Mouse (Mus musculus) embryonic facial prominence, embryonic 14.5 days (tissue): ENCODE data around the gene Dnttip1. TPM values are rescaled to one million over a fixed set of nuclear protein-coding genes. Genes with fewer than 3 reads are reported as not detected.

Experiments
- ATAC-seq: fragments of 200-750 bp; cut with Nextera tagmentation; 2 replicates; pipeline ENCODE4 v1.8.0; 2017; ENCODE audit warnings: low read depth, moderate number of reproducible peaks, moderate TSS enrichment
- DNase-seq: peaks from one replicate; pipeline ENCODE4 v3.0.0-alpha.2; 2015; ENCODE audit warnings: low spot score
- H3K27ac ChIP-seq: fragments of 300-500 bp; sonication (generic); replicated peaks from 2 replicates; pipeline ENCODE4 v1.5.1; 2014; ENCODE audit warnings: low read depth, mild to moderate bottlenecking, low read length, moderate library complexity
- H3K27me3 ChIP-seq: fragments of 300-500 bp; sonication (generic); replicated peaks from 2 replicates; pipeline ENCODE4 v1.6.1; 2014; ENCODE audit warnings: low read length; ENCODE audit not compliant: control insufficient read depth, insufficient read depth
- H3K36me3 ChIP-seq: fragments of 300-500 bp; sonication (generic); 2 replicates; pipeline ENCODE4 v1.6.1; 2014; ENCODE audit warnings: low read length, mixed read lengths; ENCODE audit not compliant: control insufficient read depth, insufficient read depth
- H3K4me1 ChIP-seq: fragments of 300-500 bp; sonication (generic); 2 replicates; pipeline ENCODE4 v1.6.1; 2014; ENCODE audit warnings: antibody characterized with exemption, low read length; ENCODE audit not compliant: control insufficient read depth, insufficient read depth
- H3K4me2 ChIP-seq: fragments of 300-500 bp; sonication (generic); 2 replicates; pipeline ENCODE4 v1.6.1; 2014; ENCODE audit warnings: low read depth, mild to moderate bottlenecking, low read length, moderate library complexity, mixed read lengths
- H3K4me3 ChIP-seq: fragments of 300-500 bp; sonication (generic); 2 replicates; pipeline ENCODE4 v1.5.1; 2014; ENCODE audit warnings: low read depth, mild to moderate bottlenecking, low read length
- H3K9ac ChIP-seq: fragments of 300-500 bp; sonication (generic); 2 replicates; pipeline ENCODE4 v1.6.1; 2014; ENCODE audit warnings: low read depth, mild to moderate bottlenecking, low read length, moderate library complexity, mixed read lengths
- H3K9me3 ChIP-seq: fragments of 300-500 bp; sonication (generic); 2 replicates; pipeline ENCODE4 v1.6.1; 2016; ENCODE audit warnings: low read length; ENCODE audit not compliant: control insufficient read depth
- WGBS: fragments of 180-500 bp; shearing (Covaris S2); extraction: QIAGEN DNeasy Blood & Tissue Kit; methylation state at CpG from one replicate; pipeline ENCODE4 v1.1.7; 2014; 5-methylcytosine and 5-hydroxymethylcytosine counted together
- polyA plus RNA-seq: library from polyadenylated mRNA; unstranded; fragments of >200 nt; fragmentation: Nextera tagmentation; extraction: Ambion mirVana; gene quantifications from 2 replicates; pipeline ENCODE4 v1.2.1, GENCODE M21; 2014

Gene Dnttip1
- polyA plus RNA-seq, 1 experiment from 2014 or later, result 60.9 TPM

DNA sequence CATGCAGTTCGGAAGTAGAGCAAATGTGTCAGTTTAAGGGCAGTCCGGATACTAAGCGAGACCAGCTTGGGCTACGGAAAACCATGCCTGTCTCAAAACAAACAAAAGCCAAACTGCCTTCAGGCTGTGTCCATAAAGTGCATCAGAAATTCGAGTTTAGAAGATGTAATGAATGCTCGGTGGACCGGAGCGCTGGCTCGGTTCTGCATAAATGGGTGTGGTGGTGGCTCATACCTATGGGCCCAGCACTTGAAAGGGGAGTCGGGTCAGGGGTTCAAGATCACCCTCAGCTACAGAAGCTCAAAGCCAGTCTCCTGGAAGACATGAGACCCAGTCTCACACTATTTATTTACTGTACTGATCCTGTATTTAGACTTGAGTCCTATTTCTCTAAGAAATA is 42.0 kb downstream of the Dnttip1 start:
- H3K27me3 ChIP-seq, result no peaks in the 10 kb centered on the region
- H3K9ac ChIP-seq, result no peak overlapping the region
- H3K4me1 ChIP-seq, result peaks cover 8% of the 10 kb centered on the region
- H3K27ac ChIP-seq, result no peak overlapping the region
- DNase-seq (no peak), ATAC-seq (no peak)
- no peaks in the 10 kb centered on the region for H3K9me3 ChIP-seq
- peaks cover 38% of the 10 kb centered on the region for H3K36me3 ChIP-seq
- 72% methylated on average over 10 of the region's 10 CpGs for WGBS
- H3K4me3 ChIP-seq, result peak overlapping the region; percentile 10; the same call in 1 of the 2 replicates
- peak overlapping the region; percentile 87 for H3K4me2 ChIP-seq

DNA sequence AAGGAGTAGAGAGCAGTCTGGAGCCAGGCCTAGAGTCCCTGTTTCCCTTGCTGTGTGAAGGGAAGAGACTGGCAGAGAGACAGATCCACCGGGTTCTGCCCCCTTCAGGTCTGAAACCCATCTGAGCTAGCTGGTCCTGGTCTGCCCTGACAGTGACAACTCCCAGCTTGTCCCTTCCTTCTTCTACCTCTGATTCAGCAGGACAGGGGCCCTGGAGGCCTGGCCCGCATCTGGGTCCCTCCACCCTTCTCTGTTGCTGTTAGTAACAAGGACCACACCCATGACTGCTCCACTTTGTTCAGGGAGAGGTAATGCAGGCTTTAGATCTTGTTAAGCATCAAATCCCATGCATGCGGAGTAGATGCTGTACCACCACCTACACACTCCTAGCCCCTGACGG is 42.6 kb downstream of the Dnttip1 start:
- H3K4me2 ChIP-seq, result no peak overlapping the region

GRCm38 (mm10) chr2:164790451-164790850 is 44.7 kb downstream of the Dnttip1 start:
- no peak for ATAC-seq
- peaks cover 62% of the 10 kb centered on the region for H3K36me3 ChIP-seq
- 72% methylated on average over 4 of the region's 4 CpGs for WGBS

More for the DNA sequence above, 42.6 kb downstream of the Dnttip1 start:
- H3K27me3 ChIP-seq, result no peaks in the 10 kb centered on the region
- peaks cover 44% of the 10 kb centered on the region for H3K36me3 ChIP-seq
- H3K9me3 ChIP-seq, result no peaks in the 10 kb centered on the region
- H3K4me1 ChIP-seq, result peaks cover 8% of the 10 kb centered on the region
- H3K4me3 ChIP-seq, result no peak overlapping the region
- 73% methylated on average over 4 of the region's 4 CpGs for WGBS
- H3K9ac ChIP-seq, result no peak overlapping the region
- no peak overlapping the region for H3K27ac ChIP-seq
- ATAC-seq (no peak), DNase-seq (no peak)

DNA sequence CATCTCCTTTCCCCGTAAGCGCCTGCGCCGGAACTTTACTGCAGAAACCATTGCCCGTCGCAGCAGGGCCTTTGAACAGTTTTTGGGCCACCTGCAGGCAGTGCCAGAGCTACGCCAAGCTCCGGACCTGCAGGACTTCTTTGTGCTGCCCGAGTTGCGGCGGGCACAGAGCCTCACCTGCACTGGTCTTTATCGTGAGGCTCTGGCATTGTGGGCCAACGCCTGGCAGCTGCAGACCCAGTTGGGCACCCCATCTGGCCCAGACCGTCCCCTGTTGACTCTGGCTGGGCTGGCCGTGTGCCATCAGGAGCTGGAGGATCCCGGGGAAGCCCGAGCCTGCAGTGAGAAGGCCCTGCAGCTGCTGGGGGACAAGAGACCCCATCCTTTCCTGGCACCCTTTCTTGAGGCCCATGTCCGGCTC is 46.1 kb downstream of the Dnttip1 start:
- no peaks in the 10 kb centered on the region for H3K9me3 ChIP-seq
- 91% methylated on average over 18 of the region's 18 CpGs for WGBS
- no peaks in the 10 kb centered on the region for H3K27me3 ChIP-seq
- H3K36me3 ChIP-seq, result peaks cover 76% of the 10 kb centered on the region
- H3K9ac ChIP-seq, result no peak overlapping the region; the same call in 1 of the 2 replicates
- no peak for DNase-seq
- no peak overlapping the region for H3K4me3 ChIP-seq
- ATAC-seq, result no peak
- no peak overlapping the region for H3K27ac ChIP-seq
- no peak overlapping the region for H3K4me2 ChIP-seq
- peaks cover 3% of the 10 kb centered on the region; the same call in 1 of the 2 replicates for H3K4me1 ChIP-seq

More at GRCm38 (mm10) chr2:164790451-164790850, 44.7 kb downstream of the Dnttip1 start:
- Histone ChIP-seq H3K27me3 (no peaks in the 10 kb centered on the region), H3K4me1 (peaks cover 8% of the 10 kb centered on the region), H3K9me3 (no peaks in the 10 kb centered on the region), H3K4me2 (no peak overlapping the region), H3K4me3 (no peak overlapping the region), H3K27ac (no peak overlapping the region), H3K9ac (no peak overlapping the region)
- DNase-seq, result no peak

DNA sequence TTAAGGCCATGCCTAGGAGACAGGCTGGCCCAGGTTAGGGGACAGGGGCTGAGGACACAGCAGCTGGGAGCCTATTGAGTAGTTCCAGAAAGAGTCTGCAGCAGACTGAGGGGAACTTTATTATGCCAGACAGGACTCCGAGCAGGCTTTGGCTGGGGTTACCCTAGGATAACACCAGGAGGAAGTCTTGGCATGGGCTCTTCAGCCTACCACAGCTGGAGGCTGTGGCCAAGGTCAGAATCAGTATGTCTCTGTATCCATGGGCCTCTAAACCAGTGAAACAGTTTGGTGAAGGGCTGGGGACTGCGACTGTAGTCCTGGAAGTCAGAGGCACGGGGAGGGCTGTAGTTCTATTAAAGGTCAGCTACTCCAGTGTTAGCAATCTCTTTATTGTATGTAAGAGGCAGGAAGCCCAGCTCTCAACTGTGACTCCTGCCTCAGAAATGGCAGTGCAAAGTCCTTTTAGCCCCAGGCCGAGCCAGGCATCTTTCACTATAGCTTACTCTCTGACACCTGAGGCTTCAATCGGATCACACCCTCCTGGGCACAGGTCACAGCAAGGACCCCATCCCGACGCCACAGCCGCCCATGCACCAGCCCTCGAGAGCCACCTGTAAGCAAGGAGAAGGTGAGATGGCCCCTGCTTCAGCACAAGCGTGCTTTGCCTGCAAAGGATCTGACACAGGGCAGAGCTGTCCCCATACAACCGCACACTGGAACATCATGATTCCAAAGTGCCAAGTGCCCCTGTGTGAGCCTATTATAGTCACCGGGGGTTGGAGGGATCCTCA is 46.8 kb downstream of the Dnttip1 start:
- H3K4me3 ChIP-seq, result no peak overlapping the region
- H3K4me1 ChIP-seq, result no peaks in the 10 kb centered on the region
- DNase-seq (no peak), ATAC-seq (no peak)
- peaks cover 81% of the 10 kb centered on the region for H3K36me3 ChIP-seq
- WGBS, result 91% methylated on average over 12 of the region's 12 CpGs
- no peaks in the 10 kb centered on the region for H3K9me3 ChIP-seq
- H3K9ac ChIP-seq, result no peak overlapping the region
- H3K4me2 ChIP-seq, result no peak overlapping the region
- no peaks in the 10 kb centered on the region for H3K27me3 ChIP-seq
- H3K27ac ChIP-seq, result no peak overlapping the region

DNA sequence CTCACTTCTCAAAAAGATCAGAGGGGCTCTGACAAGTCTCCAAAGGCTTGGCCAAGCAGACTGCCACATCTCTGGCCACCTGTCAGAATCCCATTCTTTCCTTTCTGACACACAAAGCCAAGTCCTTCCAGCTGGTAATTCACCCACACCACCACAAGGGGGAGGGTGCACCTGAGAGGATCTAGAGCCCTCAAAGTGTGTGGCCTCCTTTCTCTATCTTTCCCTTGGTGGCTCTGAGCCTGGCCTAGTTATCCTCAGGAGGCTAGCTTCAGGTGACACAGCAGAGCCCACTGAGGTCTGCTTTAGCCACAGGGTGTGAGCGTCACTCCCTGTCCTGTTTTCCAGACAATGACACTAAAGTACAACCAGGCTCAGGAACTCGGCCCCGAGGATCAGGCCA is 47.5 kb downstream of the Dnttip1 start:
- Histone ChIP-seq H3K9ac (no peak overlapping the region), H3K27ac (no peak overlapping the region), H3K36me3 (peaks cover 87% of the 10 kb centered on the region), H3K4me3 (no peak overlapping the region), H3K9me3 (no peaks in the 10 kb centered on the region), H3K4me2 (no peak overlapping the region), H3K4me1 (no peaks in the 10 kb centered on the region), H3K27me3 (no peaks in the 10 kb centered on the region)
- peak; percentile 47 for DNase-seq
- no peak for ATAC-seq
- 79% methylated on average over 3 of the region's 3 CpGs for WGBS

DNA sequence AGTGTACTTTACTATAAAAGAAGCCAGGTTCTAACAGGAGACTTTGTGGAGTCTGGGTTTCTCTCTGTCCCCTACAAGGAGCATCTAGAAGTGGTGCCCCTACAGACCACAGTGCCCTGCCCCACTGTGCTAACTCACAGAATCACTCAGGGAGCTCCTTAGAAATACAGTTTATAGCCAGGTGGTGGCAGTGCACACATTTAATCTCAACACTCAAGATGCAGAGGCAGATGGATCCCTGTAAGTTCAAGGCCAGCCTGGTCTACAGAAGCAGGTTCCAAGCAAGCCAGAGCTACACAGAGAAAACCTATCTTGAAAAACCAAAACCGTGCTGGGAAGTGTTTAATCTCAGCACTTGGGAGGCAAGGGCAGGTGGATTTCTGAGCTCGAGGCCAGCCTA is 48.0 kb downstream of the Dnttip1 start:
- Histone ChIP-seq H3K9me3 (no peaks in the 10 kb centered on the region), H3K4me2 (no peak overlapping the region), H3K36me3 (peaks cover 90% of the 10 kb centered on the region), H3K27me3 (no peaks in the 10 kb centered on the region), H3K4me3 (no peak overlapping the region), H3K9ac (no peak overlapping the region), H3K4me1 (no peaks in the 10 kb centered on the region), H3K27ac (no peak overlapping the region)
- no peak for ATAC-seq
- DNase-seq, result no peak
- WGBS, result 89% methylated on average over 2 of the region's 2 CpGs

DNA sequence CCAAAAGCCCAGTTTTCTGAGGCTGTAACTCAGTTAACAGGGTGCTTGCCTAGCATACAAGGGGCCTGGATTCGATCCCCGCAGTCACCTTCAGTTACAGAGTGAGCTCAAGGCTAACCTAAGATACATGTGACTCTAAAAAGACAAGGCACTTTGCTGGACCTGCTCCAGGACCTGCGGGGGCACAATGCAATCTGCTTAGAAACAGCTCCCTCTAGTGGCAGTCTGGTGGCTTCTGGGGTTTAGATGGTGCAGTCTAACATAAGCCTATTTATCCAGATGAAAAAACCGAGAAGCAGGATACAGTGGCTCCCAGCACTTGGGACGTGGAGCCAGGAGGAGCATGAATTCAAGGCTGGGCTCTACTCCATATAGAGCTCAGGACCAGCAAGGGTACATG is 48.5 kb downstream of the Dnttip1 start:
- Histone ChIP-seq H3K27ac (no peak overlapping the region), H3K4me3 (no peak overlapping the region), H3K27me3 (no peaks in the 10 kb centered on the region), H3K4me2 (no peak overlapping the region), H3K4me1 (no peaks in the 10 kb centered on the region), H3K9me3 (no peaks in the 10 kb centered on the region), H3K9ac (no peak overlapping the region), H3K36me3 (peaks cover 92% of the 10 kb centered on the region)
- WGBS, result 36% methylated on average over 5 of the region's 5 CpGs
- ATAC-seq, result peak; percentile 48
- peak; percentile 93 for DNase-seq

GRCm38 (mm10) chr2:164795868-164796267 is 50.1 kb downstream of the Dnttip1 start:
- ATAC-seq, result no peak
- Histone ChIP-seq H3K36me3 (peaks cover 94% of the 10 kb centered on the region), H3K27ac (no peak overlapping the region), H3K4me2 (no peak overlapping the region), H3K4me3 (no peak overlapping the region), H3K27me3 (no peaks in the 10 kb centered on the region), H3K9ac (no peak overlapping the region), H3K4me1 (no peaks in the 10 kb centered on the region), H3K9me3 (no peaks in the 10 kb centered on the region)
- whole genome bisulfite sequencing, result 79% methylated on average over 4 of the region's 4 CpGs
- DNase-seq, result no peak
